ENCODE assay signal across 12 mouse cellular contexts in the genomic region with DNA sequence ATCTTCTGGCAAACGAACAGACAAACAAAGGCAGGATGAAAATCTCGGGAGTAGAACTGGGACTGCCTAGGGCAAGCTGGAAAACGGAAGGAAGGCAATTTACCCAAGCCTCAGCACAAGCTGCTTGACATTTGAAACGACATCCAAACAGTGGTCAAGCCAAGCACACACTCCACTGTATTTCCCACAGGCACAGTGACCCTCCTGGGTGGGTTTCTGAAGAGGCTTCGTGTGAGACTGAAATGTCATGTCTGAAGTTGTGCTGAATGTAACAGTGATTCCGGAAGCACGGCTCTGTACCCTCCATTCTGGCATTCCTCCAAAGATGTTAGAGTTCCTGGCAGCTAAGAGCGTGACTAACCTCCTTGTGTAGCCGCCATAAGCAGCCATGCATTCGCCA. TPM values are rescaled to one million over a fixed set of nuclear protein-coding genes. Genes with fewer than 3 reads are reported as not detected.
A peak's percentile ranks its signal among the peaks of the same experiment; 100 is the strongest.
DNase-seq lines count a peak whose midpoint lies in the region; ATAC-seq and TF ChIP-seq lines count a peak whose summit lies in the region.
"Had no signal": no experiment of that assay in that cellular context is flagged by ENCODE, and none has a peak within 500 bp of the region (broad histone marks: within the 10 kb centered on the region; RNA-seq: fewer than 3 reads in every experiment).

No protein-coding gene starts in this region.

- no peak for TF ChIP-seq POLR2A in lung, adult 2 months (IDR thresholded peaks at IDR 0.05; ENCODE audit: borderline replicate concordance, extremely low read depth, low read depth, low read length)
- TF ChIP-seq POLR2A in brain, embryonic 14.5 days (IDR thresholded peaks at IDR 0.05; ENCODE audit: borderline replicate concordance, extremely low read depth, insufficient read depth, insufficient read length, poor library complexity, severe bottlenecking): no peak

- intact Hi-C loops in heart, postnatal 36 days (cut with DNase I): no loop called here

- no peaks in the 10 kb centered on the region for H3K36me3 ChIP-seq in heart, embryonic 13.5 days
- no peaks in the 10 kb centered on the region for H3K36me3 ChIP-seq in lung, embryonic 14.5 days (ENCODE audit: insufficient read depth)

- no peak for TF ChIP-seq CTCF in lung, embryonic 14.5 days (IDR thresholded peaks at IDR 0.05; ENCODE audit: low read depth)
- TF ChIP-seq CTCF in lung, adult 2 months (IDR thresholded peaks at IDR 0.05; ENCODE audit: insufficient read depth, low read length): no peak
- no peak for TF ChIP-seq CTCF in brain, embryonic 14.5 days (IDR thresholded peaks at IDR 0.05; ENCODE audit: borderline replicate concordance, extremely low read depth, insufficient read depth, insufficient read length)

- H3K9me3 ChIP-seq in heart, embryonic 13.5 days: no peaks in the 10 kb centered on the region
- H3K9me3 ChIP-seq in lung, embryonic 14.5 days (ENCODE audit: low read depth, low read length): no peaks in the 10 kb centered on the region

- H3K27ac ChIP-seq in heart, embryonic 13.5 days (replicated peaks): peak overlapping the region; percentile 24; the same call in 1 of the 2 replicates
- H3K27ac ChIP-seq in lung, embryonic 14.5 days (ENCODE audit: low read depth): no peak overlapping the region

- WGBS in heart, embryonic 13.5 days: 51% methylated on average over 10 of the region's 10 CpGs
- 51% methylated on average over 10 of the region's 10 CpGs for WGBS in lung, embryonic 14.5 days
- 40% methylated on average over 10 of the region's 10 CpGs for WGBS in lung, adult 2 months

- H3K4me2 ChIP-seq in heart, embryonic 13.5 days: no peak overlapping the region
- no peak overlapping the region for H3K4me2 ChIP-seq in lung, embryonic 14.5 days

- H3K4me1 ChIP-seq in heart, embryonic 13.5 days: peaks cover 36% of the 10 kb centered on the region
- H3K4me1 ChIP-seq in lung, embryonic 14.5 days (ENCODE audit: insufficient read depth): peaks cover 14% of the 10 kb centered on the region
- no peaks in the 10 kb centered on the region for H3K4me1 ChIP-seq in lung, adult 2 months (ENCODE audit: control insufficient read depth, insufficient read depth, low read length)

- no peak for ATAC-seq in heart, embryonic 13.5 days (ENCODE audit: extremely low read depth, insufficient number of reproducible peaks, low FRiP score, low TSS enrichment)
- ATAC-seq in lung, embryonic 14.5 days (ENCODE audit: insufficient read depth): peak; percentile 67; the same call in 1 of the 2 replicates

- no peaks in the 10 kb centered on the region for H3K27me3 ChIP-seq in heart, embryonic 13.5 days (replicated peaks)
- H3K27me3 ChIP-seq in lung, embryonic 14.5 days (ENCODE audit: insufficient read depth, low read length): no peaks in the 10 kb centered on the region

- H3K4me3 ChIP-seq in heart, embryonic 13.5 days: no peak overlapping the region
- no peak overlapping the region for H3K4me3 ChIP-seq in lung, embryonic 14.5 days (ENCODE audit: low read depth, low read length)
- no peak overlapping the region for H3K4me3 ChIP-seq in lung, adult 2 months (replicated peaks; ENCODE audit: extremely low read depth, low read depth, low read length)

- no peak for DNase-seq in heart, postnatal 36 days
- peak; percentile 81 for DNase-seq in lung, embryonic 14.5 days
- no peak for DNase-seq in lung, adult 2 months
- DNase-seq in brain, embryonic 14.5 days (ENCODE audit: low read depth): peak; percentile 84
- peak; percentile 24 for DNase-seq in kidney, postnatal 10 days
- no peak for DNase-seq in urinary bladder, adult 2 months (ENCODE audit: low spot score)
- DNase-seq in spleen, postnatal 14 days (ENCODE audit: low spot score in 2 of 2): no peak
- DNase-seq: heart, postnatal 4 days; spleen, adult 18-20 months had no signal

- H3K9ac ChIP-seq in heart, embryonic 13.5 days: no peak overlapping the region
- H3K9ac ChIP-seq in lung, embryonic 14.5 days: no peak overlapping the region

RNA-seq across cellular contexts. Expression of a gene that starts 28.5 kb away (rescaled TPM):
- 0.36 and 0.56 TPM in 2 replicates for polyA plus RNA-seq in heart, embryonic 13.5 days (2015; fragmentation: Nextera tagmentation; extraction: Ambion mirVana)
- under 1 TPM; 0.64 to 0.81 TPM for total RNA-seq in heart, postnatal 36 days (2021)
- polyA plus RNA-seq in lung, embryonic 14.5 days (2014; fragmentation: Nextera tagmentation; extraction: Ambion mirVana): 0.19 TPM in 1 of 2 replicates, not detected in the other
- 0.15 and 0.18 TPM in 2 replicates for polyA plus RNA-seq in lung, adult 2 months (2012; rRNA removed)
- polyA plus RNA-seq in brain, embryonic 14.5 days (2012; rRNA removed): 0.04 TPM in 1 of 2 replicates, not detected in the other
- 0.04 and 0.10 TPM in 2 replicates for polyA plus RNA-seq in urinary bladder, adult 2 months (2012; rRNA removed)
- total RNA-seq: MEL had no signal
- polyA plus RNA-seq: limb, embryonic 11.5 days had no signal

RNA-seq across cellular contexts. Expression of a gene that starts 30.9 kb away (rescaled TPM):
- 9.4 and 11.1 TPM in 2 replicates for polyA plus RNA-seq in heart, embryonic 13.5 days (2015; fragmentation: Nextera tagmentation; extraction: Ambion mirVana)
- total RNA-seq in heart, postnatal 36 days (2021): 10 to 100 TPM; 52.5 to 58.2 TPM
- 0.21 and 0.31 TPM in 2 replicates for polyA plus RNA-seq in lung, embryonic 14.5 days (2014; fragmentation: Nextera tagmentation; extraction: Ambion mirVana)
- 0.15 and 2.3 TPM in 2 replicates for polyA plus RNA-seq in lung, adult 2 months (2012; rRNA removed)
- 0.08 and 0.12 TPM in 2 replicates for polyA plus RNA-seq in brain, embryonic 14.5 days (2012; rRNA removed)
- polyA plus RNA-seq in urinary bladder, adult 2 months (2012; rRNA removed): 0.03 and 0.10 TPM in 2 replicates

RNA-seq across cellular contexts. Expression of a gene that starts 47.5 kb away (rescaled TPM):
- polyA plus RNA-seq in heart, embryonic 13.5 days (2015; fragmentation: Nextera tagmentation; extraction: Ambion mirVana): 8.5 and 10.1 TPM in 2 replicates
- total RNA-seq in heart, postnatal 36 days (2021): 1 to 10 TPM; 2.3 to 3.2 TPM
- polyA plus RNA-seq in lung, embryonic 14.5 days (2014; fragmentation: Nextera tagmentation; extraction: Ambion mirVana): 13.8 and 14.2 TPM in 2 replicates
- polyA plus RNA-seq in lung, adult 2 months (2012; rRNA removed): 0.74 and 1.6 TPM in 2 replicates
- polyA plus RNA-seq in brain, embryonic 14.5 days (2012; rRNA removed): 6.6 and 7.3 TPM in 2 replicates
- 5.3 and 7.5 TPM in 2 replicates for polyA plus RNA-seq in urinary bladder, adult 2 months (2012; rRNA removed)

RNA-seq across cellular contexts. Expression of a gene that starts 49.0 kb away (rescaled TPM):
- 6.6 and 7.6 TPM in 2 replicates for polyA plus RNA-seq in heart, embryonic 13.5 days (2015; fragmentation: Nextera tagmentation; extraction: Ambion mirVana)
- 1 to 10 TPM; 5.4 to 6.2 TPM for total RNA-seq in heart, postnatal 36 days (2021)
- polyA plus RNA-seq in lung, embryonic 14.5 days (2014; fragmentation: Nextera tagmentation; extraction: Ambion mirVana): 6.8 and 6.9 TPM in 2 replicates
- polyA plus RNA-seq in lung, adult 2 months (2012; rRNA removed): 0.70 and 0.91 TPM in 2 replicates
- 4.7 and 4.9 TPM in 2 replicates for polyA plus RNA-seq in brain, embryonic 14.5 days (2012; rRNA removed)
- 4.8 and 5.0 TPM in 2 replicates for polyA plus RNA-seq in urinary bladder, adult 2 months (2012; rRNA removed)

Comparison
In these comparisons a context has a peak if more than half of its experiments do, and no peak if none do; other contexts are left out.
1. DNase-seq: peak in lung, embryonic 14.5 days (single experiment), brain, embryonic 14.5 days (single experiment) and kidney, postnatal 10 days (single experiment); none in heart, postnatal 36 days (0 of 2), lung, adult 2 months (single experiment), urinary bladder, adult 2 months (single experiment) and spleen, postnatal 14 days (0 of 2).